Mouse (Mus musculus) thymus, postnatal 4 days (tissue): ENCODE results near the gene Otub2.

Experiments used
- DNase-seq: peaks from one replicate; pipeline ENCODE4 v3.0.0; 2021

Otub2 gene

GRCm38 (mm10) chr12:103445060-103445459 is 56.6 kb downstream of the Otub2 start:
- DNase-seq = no peak

- no peak for DNase-seq
Measured at GRCm38 (mm10) chr12:103453361-103453760, 64.9 kb downstream of the Otub2 start.
